Mouse (Mus musculus) lung, postnatal 0 days (tissue): ENCODE measurements around the gene Mrpl14.

Source experiments
- CTCF ChIP-seq: IDR thresholded peaks from 2 replicates; pipeline ENCODE4 v1.5.1; 2016; ENCODE audit warnings: antibody characterized with exemption, mild to moderate bottlenecking
- EP300 ChIP-seq: IDR thresholded peaks from 2 replicates; pipeline ENCODE4 v1.6.1; 2016; ENCODE audit warnings: antibody characterized with exemption, mild to moderate bottlenecking, control low read depth

GRCm38 (mm10) chr17:45734881-45735280 is 48.8 kb downstream of the Mrpl14 start:
- TF ChIP-seq CTCF (no peak), EP300 (no peak)
